Mouse (Mus musculus) adrenal gland, adult 18-20 months (tissue): ENCODE data around the gene Ccdc69. TPM values are rescaled to one million over a fixed set of nuclear protein-coding genes. Genes with fewer than 3 reads are reported as not detected.

Source experiments
- DNase-seq, 2 experiments: peaks; one replicate each; pipeline ENCODE4 v3.0.0; 2021 to 2022; ENCODE audit warnings: low spot score in 2 of 2
- total RNA-seq, 2 experiments: library from RNA; stranded (reverse); gene quantifications; 1 replicate in 1 of 2; 2 replicates in 1 of 2; pipeline ENCODE4 v1.2.3; 2021

The Ccdc69 gene
- total RNA-seq, 2 experiments from 2014 or later = 7.4 to 9.8 TPM

- no peak for DNase-seq
Observed at GRCm38 (mm10) chr11:55013802-55014201, 64.1 kb downstream of the Ccdc69 start.

GRCm38 (mm10) chr11:55012551-55013521 is 65.1 kb downstream of the Ccdc69 start:
- DNase-seq = no peak

GRCm38 (mm10) chr11:55011440-55011839 is 66.5 kb downstream of the Ccdc69 start:
- no peak for DNase-seq

- no peak for DNase-seq
Observed at GRCm38 (mm10) chr11:55008230-55008629, 69.7 kb downstream of the Ccdc69 start.

- DNase-seq = no peak
Observed at GRCm38 (mm10) chr11:55005684-55006083, 72.2 kb downstream of the Ccdc69 start.

GRCm38 (mm10) chr11:55004970-55005502 is 72.9 kb downstream of the Ccdc69 start:
- DNase-seq = no peak

Other genes starting within 250 kb of the Ccdc69 start
- 10 to 100 TPM in 1 of 2 experiments, 1 to 10 TPM in 1; 8.4 to 22.2 TPM for gene Lyrm7, start 217.2 kb downstream of the Ccdc69 start, total RNA-seq
- 100 to 1,000 TPM; 347 to 382 TPM for gene Hint1, start 211.7 kb downstream of the Ccdc69 start, total RNA-seq
- gene Gpx3, start 175.7 kb downstream of the Ccdc69 start, total RNA-seq = 100 to 1,000 TPM; 218 to 375 TPM
- gene Tnip1, start 115.2 kb downstream of the Ccdc69 start, total RNA-seq = 10 to 100 TPM; 63.7 to 85.8 TPM
- 100 to 1,000 TPM; 123 to 197 TPM for gene Anxa6, start 44.7 kb downstream of the Ccdc69 start, total RNA-seq
- gene Gm2a, start 20.0 kb upstream of the Ccdc69 start, total RNA-seq = 100 to 1,000 TPM; 189 to 249 TPM
- gene Slc36a3, start 73.6 kb upstream of the Ccdc69 start, total RNA-seq = not detected
- gene Slc36a2, start 106.9 kb upstream of the Ccdc69 start, total RNA-seq = 100 to 1,000 TPM in 1 of 2 experiments, 10 to 100 TPM in 1; 81.9 to 164 TPM
- gene Slc36a1, start 126.2 kb upstream of the Ccdc69 start, total RNA-seq = 10 to 100 TPM; 17.8 to 18.4 TPM